Mouse (Mus musculus) layer of hippocampus, postnatal 36 days (tissue): Measurements from ENCODE around the gene Kera. TPM values are rescaled to one million over a fixed set of nuclear protein-coding genes. Genes with fewer than 3 reads are reported as not detected.

Experiments used
- total RNA-seq, 2 experiments: library from RNA; stranded (reverse); gene quantifications; 2 replicates each; pipeline ENCODE4 v1.2.3; 2021

Gene Kera
- total RNA-seq, 2 experiments from 2014 or later = 0.15 TPM; not detected in 1

Other genes starting within 250 kb of the Kera start
- gene Dcn, start 127.3 kb upstream of the Kera start, total RNA-seq = 10 to 100 TPM; 35.9 to 39.4 TPM
- gene Lum, start 41.8 kb upstream of the Kera start, total RNA-seq = 1 to 10 TPM; 3.3 to 3.4 TPM
- gene Epyc, start 37.2 kb downstream of the Kera start, total RNA-seq = not detected
- gene Ccer1, start 86.2 kb downstream of the Kera start, total RNA-seq = not detected
- gene C030005K15Rik, start 119.9 kb downstream of the Kera start, total RNA-seq = under 1 TPM; 0.40 to 0.42 TPM